Mouse (Mus musculus): ENCODE results near the gene Gpr162.
A peak's percentile ranks its signal among the peaks of the same experiment; 100 is the strongest.
"Not testable (repeated sequence)": the region's sequence is repeated elsewhere in the genome, so short reads cannot be mapped to it uniquely, and the experiment has no call there.

The Gpr162 gene

DNA sequence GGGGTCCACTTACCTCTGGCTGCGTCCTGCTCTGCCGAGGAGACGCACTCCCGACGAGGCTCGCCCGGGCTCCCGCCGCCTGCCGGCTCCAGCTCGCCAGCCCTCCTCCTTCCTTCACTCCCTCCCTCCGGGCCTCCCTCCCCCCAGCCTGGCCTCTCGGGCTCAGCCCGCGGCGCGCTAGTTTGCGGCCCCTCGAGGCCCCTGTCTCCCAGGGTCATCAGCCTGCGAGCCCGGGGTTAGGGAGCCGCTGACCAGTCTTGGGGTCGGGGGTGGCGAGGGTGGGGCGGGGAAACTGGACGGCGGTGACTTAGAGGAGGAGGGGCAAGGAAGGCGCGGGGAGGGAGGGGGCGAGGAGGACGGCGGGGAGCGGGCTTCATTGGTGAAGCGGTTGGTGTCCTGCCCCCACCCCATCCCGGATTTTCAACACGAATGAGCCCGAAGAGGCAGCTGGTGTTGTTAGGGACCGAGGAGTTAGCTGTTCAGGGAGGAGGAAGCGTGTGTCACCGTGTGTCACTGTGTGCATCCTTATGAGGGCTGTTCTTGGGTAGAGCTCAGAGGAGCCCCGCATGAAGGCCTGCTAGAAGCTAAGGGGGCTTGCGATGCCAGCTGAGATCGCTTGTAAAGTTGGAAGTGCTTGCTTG lies at the start of gene Gpr162:
TSS of gene Gpr162 (minus strand) at position 326 of the 641 bp plus-strand sequence.
- DNase-seq, result peak; percentile 86

DNA sequence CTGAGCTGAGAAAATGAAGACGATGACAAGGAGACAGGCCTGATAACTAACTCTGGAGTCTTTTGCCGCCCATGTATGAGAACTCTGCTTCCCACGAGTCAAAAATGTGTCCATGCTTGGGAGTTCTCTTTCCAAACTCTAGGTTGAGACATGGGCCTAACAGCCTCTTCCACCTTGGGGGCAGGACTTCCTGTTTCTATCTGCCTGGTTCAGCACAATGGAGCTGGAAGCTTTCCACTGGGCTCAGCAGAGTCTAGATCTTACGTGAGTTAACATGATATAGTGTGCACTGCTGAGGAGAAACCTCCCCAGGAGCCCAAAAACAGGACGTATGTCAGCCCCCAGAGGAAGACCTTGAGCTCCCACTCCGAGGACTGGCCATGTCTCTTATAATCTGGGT lies 49.4 kb upstream of the Gpr162 start:
- DNase-seq, result no peak

DNA sequence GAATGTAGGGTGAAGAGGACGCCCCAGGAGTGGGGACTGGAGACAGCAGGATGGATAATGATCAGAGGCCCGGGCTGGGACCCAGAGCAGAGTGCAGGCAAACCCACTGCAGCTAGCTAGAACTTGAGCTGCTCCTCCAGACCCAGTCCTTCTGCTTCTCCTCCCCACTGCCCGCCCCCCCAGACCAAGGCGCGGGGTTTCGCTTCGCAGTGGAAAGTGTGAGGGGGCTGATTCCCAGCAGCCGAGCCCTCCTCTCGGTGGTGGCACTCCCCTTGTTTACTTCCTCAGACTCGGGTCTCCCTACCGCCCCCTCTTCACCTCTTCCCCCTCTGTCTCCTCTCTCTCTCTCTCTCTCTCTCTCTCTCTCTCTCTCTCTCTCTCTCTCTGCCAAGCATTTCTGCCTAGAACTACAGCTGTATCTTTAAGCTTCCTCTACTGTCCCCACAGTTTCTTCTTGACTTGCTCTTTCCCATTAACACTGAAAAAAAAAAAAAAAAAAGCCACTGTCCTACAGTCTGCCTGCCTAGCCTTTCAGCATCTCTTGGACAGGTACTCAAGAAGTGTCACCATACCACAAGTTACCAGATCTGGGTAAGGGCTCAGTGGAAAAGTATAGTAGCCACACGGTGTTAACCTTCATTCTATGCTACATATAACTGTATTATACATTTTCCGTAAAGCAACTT lies 47.9 kb upstream of the Gpr162 start, which contains the start of gene Lag3:
TSS of gene Lag3 (minus strand) at position 173 of the 686 bp plus-strand sequence.
- DNase-seq, result peak; percentile 68

DNA sequence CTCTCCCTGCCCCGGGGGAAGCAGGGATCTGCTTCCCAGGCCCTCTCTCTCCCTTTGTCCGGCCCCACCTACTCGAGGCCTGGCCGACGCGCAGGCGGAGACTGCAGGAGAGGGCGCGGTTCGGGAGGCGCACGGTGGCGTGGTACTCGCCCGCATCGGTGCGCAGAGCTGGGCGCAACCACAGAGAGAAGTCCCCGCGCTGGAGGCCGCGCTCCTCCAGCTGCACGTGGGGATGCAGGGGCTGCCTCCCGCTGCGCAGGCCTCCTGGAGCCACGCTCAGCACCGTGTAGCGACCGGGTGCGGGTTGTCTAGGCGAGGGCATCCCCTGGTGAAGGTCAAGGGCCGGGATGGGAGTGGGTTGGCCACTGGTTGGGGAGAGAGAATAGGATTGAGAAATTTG lies 46.2 kb upstream of the Gpr162 start:
- peak; percentile 61 for DNase-seq

DNA sequence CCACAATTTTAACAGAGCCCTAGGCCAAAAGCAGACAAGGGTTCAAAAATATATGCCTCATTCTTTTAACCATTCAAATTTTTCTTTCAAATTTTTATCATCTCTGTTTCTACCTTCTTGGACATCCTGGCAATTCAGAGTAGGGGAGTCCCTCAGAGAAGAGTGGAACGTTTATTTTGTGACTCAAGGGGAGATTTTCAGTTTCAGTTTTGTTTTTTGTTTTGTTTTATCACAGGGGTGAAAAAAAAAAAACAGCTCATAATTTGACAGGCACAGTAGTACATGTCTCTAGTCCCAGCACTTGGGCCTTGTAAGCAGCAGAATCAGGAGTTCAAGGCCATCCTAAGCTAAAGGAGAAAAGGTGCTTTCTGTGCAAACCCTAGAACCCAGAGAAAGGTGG lies 44.0 kb upstream of the Gpr162 start:
- DNase-seq, result no peak

DNA sequence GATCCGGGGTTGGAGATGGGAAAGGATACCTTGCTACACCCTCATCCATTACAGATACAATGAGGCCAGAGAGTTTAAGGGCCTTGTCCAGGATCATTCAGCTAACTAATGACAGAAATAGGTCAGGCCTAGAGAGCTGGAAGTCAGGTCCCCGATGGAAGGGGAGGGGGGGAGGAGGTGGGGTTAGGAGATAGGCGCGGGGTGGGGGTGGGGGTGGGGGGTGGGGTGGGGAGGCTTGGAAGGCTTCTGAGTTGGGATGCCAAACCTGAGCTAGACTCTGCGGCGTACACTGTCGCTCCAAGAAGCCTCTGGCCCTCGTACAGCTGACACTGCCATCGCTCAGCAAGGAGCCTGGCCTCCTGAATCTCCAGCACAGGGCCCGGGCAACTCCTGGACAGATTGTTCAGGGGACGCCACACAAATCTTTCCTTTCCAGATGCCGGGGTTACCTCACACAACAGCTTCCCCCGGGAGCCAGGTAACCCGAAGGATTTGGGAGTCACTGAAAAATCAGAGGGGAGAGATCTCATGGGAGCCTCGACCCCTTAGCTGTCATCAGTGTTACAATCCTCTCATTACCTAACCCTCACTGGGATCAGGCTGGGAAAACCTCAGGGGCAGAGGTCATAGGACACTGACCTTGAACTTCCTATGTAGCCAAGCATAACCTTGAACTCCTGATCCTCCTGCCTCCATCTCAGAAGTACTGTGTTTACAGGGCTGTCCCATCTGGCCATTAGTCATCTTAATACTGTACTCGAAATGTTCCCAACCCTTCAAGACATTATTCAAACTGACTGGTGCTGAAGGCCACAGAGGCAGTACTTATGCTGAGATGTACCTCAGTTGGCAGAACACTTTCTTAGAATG lies 41.4 kb upstream of the Gpr162 start:
- no peak for DNase-seq

DNA sequence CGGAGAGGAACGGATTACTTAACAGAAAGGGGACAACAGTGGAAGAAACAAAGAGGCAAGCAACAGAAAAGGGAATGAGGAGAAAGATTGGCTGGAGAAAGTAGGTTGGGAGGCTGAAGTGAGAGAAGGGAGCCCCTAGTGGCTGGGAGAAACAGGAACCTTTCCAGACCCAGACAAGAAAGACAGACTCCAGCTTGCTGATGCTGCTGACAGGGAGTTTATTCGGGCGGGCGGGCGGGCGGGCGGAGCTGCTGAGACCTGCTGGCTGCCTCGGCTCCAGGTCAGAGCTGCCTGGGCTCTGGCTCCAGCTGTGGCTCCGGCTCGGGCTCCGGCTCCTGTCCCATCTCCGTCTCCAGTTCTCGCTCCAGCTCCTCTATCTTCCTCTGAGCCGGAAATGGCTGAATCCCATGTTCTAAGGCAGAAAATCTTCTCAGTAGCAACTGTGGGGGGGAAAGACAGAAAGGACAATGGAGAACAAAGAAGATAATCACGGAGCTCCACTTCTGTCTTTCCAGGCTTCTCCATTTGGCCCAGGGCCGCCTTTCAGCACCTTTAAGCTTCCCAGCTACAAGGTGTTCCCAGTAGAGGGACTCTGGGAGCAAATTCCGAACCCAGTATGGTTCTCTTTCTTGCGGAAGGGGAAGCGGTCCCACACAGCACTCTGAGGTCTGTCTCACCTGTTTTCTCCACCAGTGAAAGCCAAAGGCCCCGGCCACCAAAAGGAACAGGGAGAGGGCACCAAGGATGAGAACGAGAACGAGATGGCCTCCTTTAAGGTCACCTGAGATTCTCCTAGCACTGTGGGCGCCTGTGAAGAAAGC lies 40.6 kb upstream of the Gpr162 start:
- peak; percentile 66 for DNase-seq

DNA sequence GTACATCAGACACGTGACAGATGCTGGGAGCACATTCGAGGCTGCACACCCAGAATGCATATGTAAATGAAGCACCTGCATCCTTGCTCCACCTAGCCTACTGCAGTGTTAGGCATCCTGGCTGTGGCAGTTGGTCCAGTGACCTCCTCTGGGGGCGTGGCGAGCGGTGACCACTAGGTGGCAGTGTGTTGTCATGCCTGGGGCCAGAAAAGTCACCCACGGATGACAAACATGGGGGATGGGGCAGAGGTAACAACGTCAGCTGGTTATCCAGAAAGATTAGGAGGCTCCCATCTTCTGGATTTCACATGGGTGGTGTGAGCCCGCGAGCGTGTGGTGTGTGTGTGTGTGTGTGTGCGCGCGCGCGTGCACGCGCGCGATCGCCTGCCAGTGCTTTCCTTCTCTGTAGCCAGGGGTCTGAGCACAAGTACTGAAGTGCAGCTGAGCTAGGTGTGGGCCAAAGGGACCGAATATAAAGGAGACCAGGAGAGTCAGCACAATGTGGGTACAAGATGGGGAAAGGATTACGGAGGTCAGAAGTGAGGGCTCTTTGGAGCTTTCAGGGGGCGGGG lies 39.9 kb upstream of the Gpr162 start:
- DNase-seq, result peak; percentile 99

DNA sequence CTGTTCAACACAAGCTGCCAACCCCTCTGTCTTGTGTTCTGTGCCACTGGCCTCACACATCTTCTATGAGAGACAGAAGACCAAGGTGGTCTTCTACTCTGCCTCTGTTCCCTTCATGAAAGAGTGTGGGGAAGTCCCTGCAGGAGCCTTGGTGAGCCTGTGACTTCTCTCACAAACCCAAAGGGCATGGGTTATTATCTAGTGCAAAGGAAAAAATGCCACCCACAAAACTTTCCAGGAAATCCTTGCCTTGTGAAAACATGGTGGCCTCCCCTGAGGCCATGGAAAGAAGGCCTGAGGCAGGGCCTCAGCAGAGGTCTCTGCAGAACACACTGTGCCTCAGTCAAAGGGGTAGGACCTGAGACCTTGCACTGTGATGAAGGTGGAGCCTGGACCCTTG lies 38.1 kb upstream of the Gpr162 start:
- DNase-seq, result peak; percentile 45

DNA sequence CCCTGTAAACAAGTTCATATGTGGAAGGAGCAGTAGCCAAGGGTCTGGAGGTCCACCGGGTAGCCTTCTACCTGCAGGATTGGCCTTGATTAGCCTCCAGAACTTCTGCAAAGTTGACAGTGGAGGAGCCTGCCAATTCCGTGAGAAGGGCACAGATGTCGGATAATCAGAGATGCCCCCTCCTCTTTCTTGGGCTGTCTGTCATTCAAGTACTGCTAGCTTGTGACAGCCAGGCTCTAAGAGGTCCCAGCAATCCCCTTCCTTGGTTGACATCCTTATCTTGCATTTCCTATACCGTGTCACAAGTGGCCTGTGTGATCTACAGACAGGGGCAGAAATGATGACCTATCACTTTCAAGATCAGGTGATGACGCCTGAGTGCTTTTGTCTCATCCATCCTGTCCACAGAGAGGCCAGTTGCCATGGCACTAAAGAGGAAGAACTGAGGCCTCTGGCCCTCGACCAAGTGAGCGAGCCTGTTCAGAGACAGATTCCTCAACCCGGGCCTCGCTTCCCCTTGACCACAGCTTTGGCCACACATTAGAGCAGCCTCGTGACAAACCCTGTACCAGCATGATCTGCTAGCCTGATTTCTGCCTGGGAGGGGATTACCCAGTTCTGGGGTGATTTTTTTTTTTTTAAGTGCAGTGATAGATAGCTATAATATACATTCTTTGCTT lies 37.2 kb upstream of the Gpr162 start:
- DNase-seq, result peak; percentile 62

DNA sequence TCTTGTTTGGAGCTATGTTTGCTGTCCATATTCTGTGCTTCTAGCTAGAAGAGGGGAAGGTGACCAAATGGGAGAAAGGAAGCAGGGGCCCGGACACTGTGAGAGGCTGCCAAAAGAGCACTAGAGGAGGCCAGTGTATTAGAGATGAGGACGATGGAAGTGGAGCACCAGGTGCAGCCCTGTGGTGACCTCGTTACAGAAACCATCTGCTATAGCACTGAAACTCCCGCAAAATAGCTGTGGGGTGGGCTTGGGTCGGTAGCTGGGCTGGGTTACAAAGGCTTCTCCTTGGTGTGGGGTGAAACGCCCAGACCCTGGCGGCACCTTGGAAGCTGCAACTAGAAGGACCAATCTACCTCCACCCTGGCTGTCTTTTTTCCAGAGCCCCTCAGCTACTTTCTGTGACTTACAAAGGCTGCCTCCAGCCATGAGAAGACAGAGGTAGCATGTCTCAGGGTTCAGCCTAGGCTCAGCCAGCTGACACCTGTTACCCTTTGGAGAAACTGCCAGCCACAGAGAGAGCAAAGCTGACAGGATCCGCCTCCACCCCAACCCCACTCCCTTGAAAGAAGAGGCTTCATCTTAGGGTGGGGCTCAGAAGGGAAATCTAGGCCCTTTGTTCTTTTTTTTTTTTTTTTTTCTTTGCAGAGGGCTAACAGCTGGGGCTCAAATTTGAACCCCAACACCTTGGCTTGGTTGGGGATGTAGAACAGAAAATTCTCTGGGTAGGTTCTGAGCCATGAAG lies 36.4 kb upstream of the Gpr162 start:
- DNase-seq, result peak; percentile 81

DNA sequence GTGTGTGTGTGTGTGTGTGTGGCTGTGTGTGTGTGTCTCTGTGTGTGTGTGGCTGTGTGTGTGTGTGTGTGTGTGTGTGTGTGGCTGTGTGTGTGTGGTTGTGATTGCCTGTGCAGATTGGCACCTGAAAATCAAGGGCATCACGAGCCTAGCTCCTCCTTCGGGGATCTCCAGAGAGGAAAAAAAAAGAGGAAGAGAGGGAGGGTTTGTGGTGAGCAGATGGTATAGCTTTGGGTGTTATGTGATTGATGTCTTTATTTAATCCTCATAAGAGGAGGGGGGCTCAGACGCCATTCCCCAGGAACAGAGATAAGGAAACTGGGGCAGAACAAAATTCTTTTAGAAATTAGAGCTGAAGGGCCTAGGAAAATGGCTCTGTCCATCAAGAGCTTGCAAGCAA lies 34.6 kb upstream of the Gpr162 start:
- peak; percentile 41 for DNase-seq

DNA sequence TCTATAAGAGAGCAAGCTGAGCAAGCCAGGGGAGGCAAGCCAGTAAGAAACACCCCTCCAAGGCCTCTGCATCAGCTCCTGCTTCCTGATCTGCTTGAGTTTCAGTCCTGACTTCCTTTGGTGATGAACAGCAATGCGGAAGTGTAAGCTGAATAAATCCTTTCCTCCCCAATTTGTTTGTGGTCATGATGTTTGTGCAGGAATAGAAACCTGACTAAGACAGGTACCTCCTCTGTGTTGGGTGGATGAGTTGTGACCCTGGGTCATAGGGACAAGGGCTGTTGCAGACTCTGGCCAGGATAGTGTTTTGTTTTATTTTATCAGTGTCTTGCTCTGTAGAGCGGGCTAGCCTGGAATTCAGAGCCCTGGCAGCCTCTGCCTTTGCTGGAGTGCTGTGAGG lies 30.3 kb upstream of the Gpr162 start:
- not testable (repeated sequence) for DNase-seq

DNA sequence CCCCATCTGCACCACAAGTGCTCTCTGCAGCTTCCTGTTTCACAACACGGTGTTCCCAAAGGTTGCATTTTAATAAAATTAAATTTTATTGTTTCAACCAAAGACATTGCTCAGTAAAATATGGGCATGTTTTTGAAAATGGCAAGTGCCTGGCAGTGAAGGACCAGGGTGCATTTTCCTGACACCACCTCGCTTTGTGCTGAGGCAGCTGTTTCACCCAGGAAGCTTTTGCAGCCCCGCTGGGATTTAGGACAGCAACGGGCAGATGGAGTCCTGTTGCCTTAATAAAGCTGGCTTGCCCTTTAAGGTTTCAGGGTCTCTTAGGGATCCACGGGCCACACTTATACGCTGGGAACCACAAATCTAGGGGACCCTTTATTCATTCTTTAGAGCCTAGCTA lies 27.2 kb upstream of the Gpr162 start:
- peak; percentile 45 for DNase-seq

DNA sequence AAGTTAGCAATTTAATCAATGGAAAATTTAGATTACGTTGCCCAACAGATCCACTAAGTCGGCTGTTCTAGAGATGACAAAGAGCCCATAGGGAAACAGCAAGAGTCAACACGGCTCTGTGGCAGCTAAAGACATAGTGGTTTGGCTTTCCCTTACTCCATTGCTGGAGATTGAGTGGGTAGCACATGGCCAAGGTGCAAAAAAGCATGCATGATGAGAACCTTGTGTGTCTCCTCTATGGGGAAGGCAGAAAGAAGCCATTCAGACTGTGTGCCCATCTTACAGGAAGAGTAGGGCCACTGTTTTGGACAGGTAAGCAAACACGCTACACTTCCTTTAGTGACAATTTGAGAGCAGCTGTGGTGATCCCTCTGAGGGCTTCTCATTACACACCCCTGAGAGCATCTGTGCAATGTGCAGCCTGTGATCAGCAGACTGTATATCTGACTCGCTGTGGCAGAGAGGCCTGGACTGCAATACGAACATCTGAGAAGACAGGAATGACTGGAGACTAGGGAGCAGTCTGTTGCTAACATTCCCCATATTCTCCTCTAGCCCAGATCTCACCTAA lies 24.9 kb upstream of the Gpr162 start:
- no peak for DNase-seq

DNA sequence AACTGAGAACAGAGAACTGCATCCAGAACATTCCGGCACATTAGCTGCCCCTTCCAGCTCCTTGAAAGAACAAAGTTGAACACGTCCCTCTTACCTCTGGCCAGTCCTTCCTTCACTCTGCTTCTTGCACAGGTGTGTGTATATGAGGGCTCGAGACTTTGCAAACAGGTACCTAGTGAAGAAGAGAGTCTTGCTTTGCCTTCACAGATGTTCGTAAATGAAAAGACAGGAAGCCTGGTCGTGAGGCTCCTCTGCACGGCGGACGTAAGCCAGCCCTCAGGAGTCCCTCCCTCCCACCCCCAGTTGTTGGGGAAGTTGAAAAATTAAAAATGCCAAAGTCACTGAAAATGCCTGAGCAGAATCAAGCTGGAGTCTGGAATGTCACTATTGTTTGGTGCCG lies 24.2 kb upstream of the Gpr162 start, which contains the start of gene Cd4:
TSS of gene Cd4 (minus strand) at position 236 of the 400 bp plus-strand sequence.
- DNase-seq, result peak; percentile 61

DNA sequence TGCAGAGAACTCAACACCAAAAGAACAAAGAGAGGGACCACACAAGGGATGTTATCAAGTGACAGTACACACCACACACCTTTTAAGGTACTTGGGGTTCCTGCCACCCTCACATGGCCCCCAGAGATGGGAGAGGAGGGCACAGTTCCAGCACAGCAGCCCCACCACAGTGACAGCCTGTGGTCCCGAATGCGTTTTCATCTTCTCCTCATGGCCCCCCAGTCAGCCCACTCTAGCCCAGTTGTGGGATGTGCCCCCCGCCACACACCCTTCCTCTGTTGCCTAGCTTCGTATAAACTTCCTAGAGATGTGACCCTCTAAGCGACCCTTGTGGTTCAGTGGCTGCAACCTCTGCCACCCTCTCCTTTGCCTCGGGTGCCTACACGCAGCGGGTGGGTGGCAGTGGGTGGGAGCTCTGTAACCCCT lies 22.2 kb upstream of the Gpr162 start:
- peak; percentile 69 for DNase-seq

DNA sequence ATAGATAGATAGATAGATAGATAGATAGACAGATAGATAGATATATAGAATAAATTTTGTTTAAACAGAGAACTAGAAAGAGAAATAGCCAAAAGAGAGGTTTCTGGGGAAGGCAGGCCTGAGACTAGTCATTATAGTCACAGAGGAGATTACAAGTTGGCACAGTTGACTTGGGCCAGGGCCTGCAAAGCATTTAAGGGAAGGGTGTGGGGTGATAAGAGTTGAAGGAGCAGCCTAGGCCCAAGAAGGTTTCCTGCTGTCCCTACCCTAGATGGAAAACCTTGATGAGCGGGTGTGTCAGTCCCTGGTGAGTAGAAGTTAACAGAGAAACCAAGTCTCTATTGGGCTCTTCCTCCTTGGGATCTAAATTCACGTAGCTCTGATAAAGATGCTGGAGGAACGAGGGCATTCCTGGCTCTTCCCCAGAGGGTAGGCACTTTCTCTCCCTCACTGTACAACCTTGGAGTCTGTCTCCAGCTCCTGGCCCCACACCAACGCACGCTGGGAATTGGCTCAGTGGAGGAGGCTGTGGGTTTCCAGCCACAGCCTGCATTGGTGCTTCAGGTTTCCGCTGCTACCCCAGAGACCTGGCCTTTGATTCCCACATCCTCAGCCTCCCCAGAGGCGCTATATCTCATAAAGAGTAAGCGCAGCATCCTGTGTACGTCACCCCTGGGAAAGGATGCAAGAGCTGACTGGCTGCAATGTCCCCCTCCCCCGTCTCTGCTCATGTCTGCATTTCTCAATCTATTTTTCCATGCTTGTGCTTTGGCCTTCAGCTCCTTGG lies 21.1 kb upstream of the Gpr162 start:
- peak; percentile 75 for DNase-seq

DNA sequence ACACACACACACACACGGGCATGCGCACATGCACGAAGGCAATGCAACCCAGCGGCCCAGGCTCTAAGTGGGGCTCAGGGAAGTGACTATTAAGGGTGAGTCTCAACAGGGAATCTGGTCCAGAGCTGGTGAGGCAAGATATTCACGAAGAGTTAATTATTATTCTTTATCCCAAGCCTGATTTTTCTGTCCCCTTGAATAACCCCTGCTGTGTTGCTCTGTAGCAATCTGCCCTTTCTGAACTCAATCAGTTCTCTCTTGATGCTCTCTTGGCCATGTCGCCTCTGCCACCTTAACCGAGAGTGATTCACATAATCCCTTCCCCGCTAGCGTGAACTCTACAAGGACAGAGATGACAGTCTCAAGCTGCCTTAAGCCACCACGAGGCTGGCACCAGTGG lies 19.6 kb upstream of the Gpr162 start:
- no peak for DNase-seq

DNA sequence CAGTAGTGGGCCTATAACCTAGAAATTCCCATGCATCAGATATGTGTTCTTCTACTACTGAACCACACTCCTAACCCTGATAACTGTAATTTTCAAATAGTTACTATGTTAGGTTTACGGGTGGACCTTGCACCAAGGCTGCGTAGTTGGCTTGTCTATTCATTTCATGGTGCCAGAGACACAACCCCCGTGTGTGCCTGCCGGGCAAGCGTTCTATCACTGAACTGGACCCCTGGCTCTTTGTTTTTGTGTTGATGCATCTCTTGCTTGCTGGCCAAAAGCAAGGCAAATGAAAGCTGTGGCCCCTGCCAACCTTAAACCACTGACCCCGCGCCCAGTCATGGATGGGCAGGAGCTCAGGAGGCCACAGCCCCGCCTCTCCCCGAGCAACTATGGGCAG lies 18.0 kb upstream of the Gpr162 start:
- DNase-seq, result no peak
